Mouse (Mus musculus) midbrain, embryonic 15.5 days (tissue): ENCODE results near the gene Gm5129. TPM values are rescaled to one million over a fixed set of nuclear protein-coding genes. Genes with fewer than 3 reads are reported as not detected.
"Not testable (repeated sequence)": the region's sequence is repeated elsewhere in the genome, so short reads cannot be mapped to it uniquely, and the experiment has no call there.

Source experiments
- ATAC-seq: fragments of 200-750 bp; cut with Nextera tagmentation; replicated peaks from 2 replicates; pipeline ENCODE4 v1.8.0; 2017; ENCODE audit warnings: moderate TSS enrichment
- H3K27ac ChIP-seq: fragments of 300-500 bp; sonication (generic); 2 replicates; pipeline ENCODE4 v1.5.1; 2015; ENCODE audit warnings: mild to moderate bottlenecking, inconsistent platforms
- H3K27me3 ChIP-seq: fragments of 300-500 bp; sonication (generic); replicated peaks from 2 replicates; pipeline ENCODE4 v1.6.1; 2015; ENCODE audit warnings: inconsistent platforms
- H3K36me3 ChIP-seq: fragments of 300-500 bp; sonication (generic); replicated peaks from 2 replicates; pipeline ENCODE4 v1.6.1; 2015; ENCODE audit warnings: inconsistent platforms
- H3K4me1 ChIP-seq: fragments of 300-500 bp; sonication (generic); 2 replicates; pipeline ENCODE4 v1.6.1; 2015; ENCODE audit warnings: inconsistent platforms
- H3K4me2 ChIP-seq: fragments of 300-500 bp; sonication (generic); 2 replicates; pipeline ENCODE4 v1.6.1; 2015; ENCODE audit warnings: inconsistent platforms, mild to moderate bottlenecking, moderate library complexity
- H3K4me3 ChIP-seq: fragments of 300-500 bp; sonication (generic); 2 replicates; pipeline ENCODE4 v1.5.1; 2015; ENCODE audit warnings: mild to moderate bottlenecking, inconsistent platforms
- H3K9ac ChIP-seq: fragments of 300-500 bp; sonication (generic); 2 replicates; pipeline ENCODE4 v1.6.1; 2015; ENCODE audit warnings: mild to moderate bottlenecking, inconsistent platforms
- H3K9me3 ChIP-seq: fragments of 300-500 bp; sonication (generic); 2 replicates; pipeline ENCODE4 v1.6.1; 2016; ENCODE audit warnings: inconsistent platforms
- WGBS: fragments of 180-500 bp; shearing (Covaris S2); methylation state at CpG from one replicate; pipeline ENCODE4 v1.1.7; 2015; ENCODE audit warnings: mixed read lengths; 5-methylcytosine and 5-hydroxymethylcytosine counted together
- polyA plus RNA-seq: library from polyadenylated mRNA; unstranded; fragments of >200 nt; fragmentation: Nextera tagmentation; extraction: Ambion mirVana; gene quantifications from 2 replicates; pipeline ENCODE4 v1.2.1, GENCODE M21; 2015

Gene Gm5129
- polyA plus RNA-seq, 1 experiment from 2014 or later = not detected

DNA sequence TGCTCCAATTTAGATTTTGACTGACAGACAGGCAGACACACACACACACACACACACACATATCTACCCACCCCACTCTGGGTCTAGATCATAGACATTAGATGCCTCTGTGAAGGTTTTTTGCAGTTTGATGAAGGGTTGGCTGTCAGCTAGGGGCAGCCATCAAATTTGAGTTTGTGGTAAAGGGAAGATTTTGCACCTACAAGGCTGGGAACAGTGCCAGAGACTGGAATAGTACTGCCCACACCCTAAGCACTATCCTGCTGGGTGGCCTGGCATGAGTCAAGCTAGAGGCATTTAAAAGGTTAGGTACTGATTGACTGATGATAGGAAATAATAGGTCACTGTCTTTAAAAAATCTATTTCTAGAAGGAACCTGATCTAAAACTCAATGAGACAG is 15.6 kb upstream of the Gm5129 start:
- H3K36me3 ChIP-seq = peaks cover 32% of the 10 kb centered on the region
- H3K4me3 ChIP-seq = no peak overlapping the region
- H3K4me1 ChIP-seq = no peaks in the 10 kb centered on the region
- no peak for ATAC-seq
- H3K9me3 ChIP-seq = no peaks in the 10 kb centered on the region
- no peaks in the 10 kb centered on the region for H3K27me3 ChIP-seq
- H3K4me2 ChIP-seq = no peak overlapping the region
- H3K9ac ChIP-seq = no peak overlapping the region
- H3K27ac ChIP-seq = no peak overlapping the region

DNA sequence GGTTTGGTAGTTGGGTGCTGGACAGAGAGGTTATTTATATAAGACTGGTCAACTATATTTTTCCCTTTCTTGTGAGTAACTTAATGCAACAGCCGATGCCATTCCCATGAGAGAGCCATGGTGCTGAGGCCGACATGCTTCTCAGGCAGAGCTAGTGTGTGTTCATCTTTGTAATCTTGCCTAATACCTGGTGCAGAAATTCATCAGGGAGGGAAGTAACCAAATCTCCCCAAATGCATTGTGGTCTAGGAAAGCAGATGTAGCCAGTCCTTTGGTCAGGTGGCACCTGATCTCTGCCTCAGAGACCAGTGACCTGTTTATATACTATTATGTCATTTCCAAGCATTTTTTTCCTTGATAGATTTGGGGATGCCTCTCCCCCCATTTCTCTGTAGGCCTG is 11.9 kb upstream of the Gm5129 start:
- Histone ChIP-seq H3K4me2 (no peak overlapping the region), H3K4me3 (no peak overlapping the region), H3K9me3 (no peaks in the 10 kb centered on the region), H3K27ac (no peak overlapping the region), H3K4me1 (no peaks in the 10 kb centered on the region), H3K27me3 (no peaks in the 10 kb centered on the region), H3K9ac (no peak overlapping the region), H3K36me3 (peaks cover 18% of the 10 kb centered on the region)
- no peak for ATAC-seq
- 87% methylated on average over 2 of the region's 2 CpGs for WGBS

DNA sequence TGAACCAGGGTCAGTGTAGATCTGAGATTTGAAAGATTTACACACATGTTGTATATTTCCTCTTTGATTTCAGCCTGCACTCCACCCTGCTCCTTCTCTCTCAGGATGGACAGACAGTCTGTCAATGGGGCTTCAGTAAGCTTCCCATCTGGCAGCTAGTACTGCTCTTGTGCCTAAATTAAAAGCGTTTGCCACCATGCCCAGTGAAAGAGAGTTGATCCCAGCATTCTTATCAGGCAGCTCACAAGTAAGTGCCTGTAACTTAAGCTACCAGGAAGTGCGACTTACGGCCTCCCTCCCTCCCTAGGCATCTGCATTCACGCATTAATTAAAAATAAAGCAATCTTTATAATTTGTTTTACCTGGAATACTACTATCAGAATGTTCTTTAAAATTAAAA is 5.4 kb upstream of the Gm5129 start:
- H3K4me2 ChIP-seq = no peak overlapping the region
- no peak for ATAC-seq
- peaks cover 33% of the 10 kb centered on the region for H3K4me1 ChIP-seq
- no peaks in the 10 kb centered on the region for H3K9me3 ChIP-seq
- no peaks in the 10 kb centered on the region for H3K36me3 ChIP-seq
- no peak overlapping the region for H3K4me3 ChIP-seq
- H3K27me3 ChIP-seq = no peaks in the 10 kb centered on the region
- WGBS = 76% methylated on average over 4 of the region's 4 CpGs
- no peak overlapping the region for H3K9ac ChIP-seq
- H3K27ac ChIP-seq = no peak overlapping the region

DNA sequence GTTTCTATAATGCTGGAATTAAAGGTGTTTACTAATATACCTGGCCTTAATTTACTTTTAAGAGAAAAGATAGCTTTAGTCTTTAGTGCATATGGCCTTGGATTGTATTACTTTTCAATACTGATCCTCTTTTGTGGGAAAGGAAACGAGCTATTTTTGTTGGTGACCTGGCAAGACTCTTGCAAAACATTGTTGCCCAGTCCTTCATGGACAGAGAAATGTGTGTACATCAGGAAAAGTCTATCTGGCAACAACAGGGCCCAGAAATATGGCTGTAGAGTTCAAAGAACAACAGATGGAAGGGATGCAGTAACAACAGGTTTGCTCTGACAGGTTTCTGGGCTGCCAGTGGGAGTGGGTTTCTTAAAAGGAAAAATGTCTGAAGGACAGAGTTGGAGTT is 4.9 kb upstream of the Gm5129 start:
- no peak for ATAC-seq
- peaks cover 33% of the 10 kb centered on the region for H3K4me1 ChIP-seq
- 79% methylated on average over 1 of the region's 1 CpGs for WGBS
- no peaks in the 10 kb centered on the region for H3K27me3 ChIP-seq
- no peak overlapping the region for H3K4me3 ChIP-seq
- no peaks in the 10 kb centered on the region for H3K36me3 ChIP-seq
- no peaks in the 10 kb centered on the region for H3K9me3 ChIP-seq
- no peak overlapping the region for H3K9ac ChIP-seq
- no peak overlapping the region for H3K4me2 ChIP-seq
- H3K27ac ChIP-seq = no peak overlapping the region

GRCm38 (mm10) chr5:29738076-29738475 is 2.3 kb upstream of the Gm5129 start:
- Histone ChIP-seq H3K27me3 (no peaks in the 10 kb centered on the region), H3K27ac (no peak overlapping the region), H3K4me3 (no peak overlapping the region), H3K4me2 (no peak overlapping the region; the same call in 1 of the 2 replicates), H3K36me3 (no peaks in the 10 kb centered on the region), H3K4me1 (peaks cover 38% of the 10 kb centered on the region), H3K9me3 (no peaks in the 10 kb centered on the region), H3K9ac (no peak overlapping the region)
- ATAC-seq = no peak
- WGBS = 87% methylated on average over 4 of the region's 4 CpGs

DNA sequence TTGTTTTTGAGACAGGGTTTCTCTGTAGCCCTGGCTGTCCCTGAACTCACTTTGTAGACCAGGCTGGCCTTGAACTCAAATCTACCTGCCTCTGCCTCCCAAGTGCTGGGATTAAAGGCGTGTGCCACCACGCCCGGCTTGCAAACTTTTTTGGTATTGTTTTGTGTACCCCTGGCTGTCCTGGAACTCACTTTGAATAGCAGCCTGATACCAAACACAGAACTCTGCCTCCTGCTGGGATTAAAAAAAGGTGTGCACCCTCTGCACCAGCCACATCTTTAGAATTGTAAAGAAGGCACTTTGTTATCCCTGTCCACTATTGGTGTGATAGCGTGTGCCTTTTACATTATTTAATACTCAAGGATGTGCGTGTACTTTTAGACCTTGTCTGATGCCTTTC is 1.7 kb upstream of the Gm5129 start:
- no peak for ATAC-seq
- H3K4me2 ChIP-seq = peak overlapping the region; percentile 76
- no peak overlapping the region for H3K9ac ChIP-seq
- H3K27ac ChIP-seq = no peak overlapping the region
- H3K4me1 ChIP-seq = peaks cover 38% of the 10 kb centered on the region
- 87% methylated on average over 5 of the region's 5 CpGs for WGBS
- no peaks in the 10 kb centered on the region for H3K27me3 ChIP-seq
- no peaks in the 10 kb centered on the region for H3K36me3 ChIP-seq
- H3K4me3 ChIP-seq = peak overlapping the region; percentile 77; the same call in 1 of the 2 replicates
- no peaks in the 10 kb centered on the region for H3K9me3 ChIP-seq

DNA sequence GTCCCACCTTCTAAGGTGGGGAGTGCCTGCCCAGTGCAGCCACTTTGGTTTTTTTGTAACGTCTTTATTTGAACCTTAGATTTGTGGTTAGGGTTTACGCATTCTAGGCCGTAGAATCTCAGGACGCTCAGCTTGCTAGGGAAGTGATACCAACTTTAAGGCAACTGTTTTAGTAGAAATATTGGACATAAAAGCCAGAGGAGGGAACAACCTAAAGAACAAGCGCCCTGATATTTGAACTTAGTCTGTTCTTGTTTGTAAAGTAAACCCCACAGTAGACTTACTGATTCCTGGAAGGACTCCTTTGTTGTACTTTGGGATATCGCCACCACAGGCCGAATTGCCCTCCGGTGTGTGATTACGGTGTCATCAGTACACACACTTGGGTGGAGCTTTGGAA is 1.2 kb upstream of the Gm5129 start:
- peak overlapping the region; percentile 76 for H3K4me2 ChIP-seq
- H3K27ac ChIP-seq = no peak overlapping the region
- no peak for ATAC-seq
- peaks cover 38% of the 10 kb centered on the region for H3K4me1 ChIP-seq
- 64% methylated on average over 9 of the region's 9 CpGs for WGBS
- H3K9ac ChIP-seq = peak overlapping the region; percentile 73; the same call in 1 of the 2 replicates
- H3K9me3 ChIP-seq = no peaks in the 10 kb centered on the region
- H3K4me3 ChIP-seq = peak overlapping the region; percentile 77
- H3K27me3 ChIP-seq = no peaks in the 10 kb centered on the region
- no peaks in the 10 kb centered on the region for H3K36me3 ChIP-seq

GRCm38 (mm10) chr5:29736073-29736900 is 551 bp upstream of the Gm5129 start:
- no peaks in the 10 kb centered on the region for H3K9me3 ChIP-seq
- H3K27ac ChIP-seq = peak overlapping the region; percentile 97
- 2% methylated on average over 48 of the region's 48 CpGs for WGBS
- H3K4me2 ChIP-seq = peak overlapping the region; percentile 76
- ATAC-seq = peak; percentile 77
- H3K27me3 ChIP-seq = no peaks in the 10 kb centered on the region
- peak overlapping the region; percentile 77 for H3K4me3 ChIP-seq
- H3K36me3 ChIP-seq = no peaks in the 10 kb centered on the region
- H3K4me1 ChIP-seq = peaks cover 38% of the 10 kb centered on the region
- H3K9ac ChIP-seq = peak overlapping the region; percentile 73

DNA sequence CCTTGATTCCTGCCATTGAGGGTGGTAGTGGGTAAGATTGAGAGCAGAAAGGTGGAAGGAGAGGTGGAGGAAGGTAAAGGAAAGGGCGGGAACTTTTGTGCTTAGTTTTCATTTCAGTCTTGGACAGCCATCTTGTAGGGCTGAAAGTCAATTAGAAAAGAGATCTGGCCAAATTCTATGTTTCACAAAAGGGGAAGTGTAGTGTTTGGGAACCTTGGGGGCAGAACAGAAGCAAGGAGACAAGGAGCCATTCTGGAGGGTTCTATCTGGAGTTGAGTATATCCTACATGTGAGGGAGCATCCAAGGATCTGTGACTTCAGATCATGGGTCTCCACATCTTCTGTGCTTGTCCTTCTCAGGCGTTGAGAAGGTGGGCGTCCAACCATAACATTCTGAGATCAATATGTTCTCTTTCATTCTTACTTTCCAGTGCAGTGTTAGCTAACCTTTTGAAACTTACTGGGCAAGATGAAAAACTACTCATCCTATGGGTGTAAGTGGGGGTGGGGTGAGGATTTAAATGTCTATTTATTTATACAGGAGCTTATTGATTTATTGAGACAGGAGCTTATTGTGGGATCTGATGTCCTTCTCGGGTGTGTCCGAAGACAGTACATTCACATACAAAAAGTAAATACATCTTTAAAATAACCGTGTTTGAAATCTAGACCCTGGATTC is 765 bp downstream of the Gm5129 start:
- ATAC-seq = no peak; the same call in 1 of the 2 replicates
- peak overlapping the region; percentile 77 for H3K4me3 ChIP-seq
- H3K4me2 ChIP-seq = peak overlapping the region; percentile 76
- H3K9ac ChIP-seq = peak overlapping the region; percentile 73
- no peaks in the 10 kb centered on the region for H3K27me3 ChIP-seq
- 52% methylated on average over 6 of the region's 6 CpGs for WGBS
- peaks cover 32% of the 10 kb centered on the region for H3K4me1 ChIP-seq
- peak overlapping the region; percentile 97 for H3K27ac ChIP-seq
- no peaks in the 10 kb centered on the region for H3K9me3 ChIP-seq
- H3K36me3 ChIP-seq = no peaks in the 10 kb centered on the region

DNA sequence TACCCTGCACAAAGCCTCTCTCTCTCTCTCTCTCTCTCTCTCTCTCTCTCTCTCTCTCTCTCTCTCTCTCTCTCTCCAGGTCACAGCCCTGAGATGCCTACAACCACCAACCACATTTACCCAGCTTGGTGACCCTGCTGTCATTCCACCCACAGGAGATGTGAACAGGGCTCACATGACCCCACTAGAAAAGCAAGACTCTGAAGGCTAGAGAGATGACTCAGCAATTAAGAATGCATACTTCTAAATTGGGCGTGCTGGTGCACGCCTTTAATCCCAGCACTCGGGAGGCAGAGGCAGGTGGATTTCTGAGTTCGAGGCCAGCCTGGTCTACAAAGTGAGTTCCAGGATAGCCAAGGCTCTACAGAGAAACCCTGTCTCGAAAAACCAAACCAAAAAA is 9.7 kb downstream of the Gm5129 start:
- not testable (repeated sequence) for H3K27me3 ChIP-seq, H3K9me3 ChIP-seq, H3K4me3 ChIP-seq, H3K27ac ChIP-seq, H3K9ac ChIP-seq, H3K4me1 ChIP-seq, H3K4me2 ChIP-seq, ATAC-seq, H3K36me3 ChIP-seq
- 89% methylated on average over 5 of the region's 5 CpGs for WGBS

DNA sequence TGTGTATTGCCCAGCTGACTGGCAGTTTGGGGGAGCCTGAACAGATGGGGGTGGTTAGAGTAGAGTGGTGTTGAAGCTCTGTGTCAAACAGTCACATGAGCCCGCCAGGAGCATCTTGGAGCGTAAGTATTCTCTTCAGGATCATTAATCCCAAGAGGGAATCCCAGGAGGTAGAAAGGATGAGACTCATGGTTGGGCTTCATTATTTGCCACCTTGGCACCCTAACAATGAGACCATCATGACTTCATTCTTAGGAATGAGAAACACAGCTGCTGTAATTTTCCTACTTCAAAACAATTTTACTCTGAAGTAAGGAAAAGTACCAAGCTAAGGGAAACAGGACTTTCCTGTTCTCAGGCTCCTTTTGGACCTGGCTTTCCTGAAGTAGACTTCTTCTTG is 10.4 kb downstream of the Gm5129 start:
- Histone ChIP-seq H3K27ac (no peak overlapping the region), H3K36me3 (no peaks in the 10 kb centered on the region), H3K4me1 (no peaks in the 10 kb centered on the region), H3K27me3 (no peaks in the 10 kb centered on the region), H3K9me3 (no peaks in the 10 kb centered on the region), H3K9ac (no peak overlapping the region), H3K4me2 (no peak overlapping the region), H3K4me3 (no peak overlapping the region)
- WGBS = 82% methylated on average over 2 of the region's 2 CpGs
- ATAC-seq = no peak

DNA sequence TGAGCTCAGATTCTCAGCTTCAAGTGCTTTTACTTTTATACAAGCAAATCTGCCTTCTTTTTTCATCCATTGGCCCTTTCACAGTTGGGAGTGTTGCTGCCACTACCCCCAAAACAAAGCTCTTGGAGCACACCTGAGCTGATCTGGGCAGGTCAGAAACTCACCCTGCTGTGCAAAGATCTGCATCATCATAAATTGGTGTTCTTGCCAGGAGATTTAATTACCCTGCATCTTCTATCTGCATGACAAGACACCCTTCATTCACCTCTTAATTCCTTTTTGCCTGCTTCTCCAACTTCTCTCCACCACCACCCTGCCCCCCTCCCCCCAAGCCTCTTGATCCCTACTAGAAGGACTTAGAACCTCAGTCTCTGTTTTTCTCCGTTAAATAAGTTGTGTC is 14.6 kb downstream of the Gm5129 start:
- no peak overlapping the region for H3K4me2 ChIP-seq
- H3K36me3 ChIP-seq = no peaks in the 10 kb centered on the region
- no peak overlapping the region for H3K27ac ChIP-seq
- no peak for ATAC-seq
- no peak overlapping the region for H3K4me3 ChIP-seq
- H3K9me3 ChIP-seq = no peaks in the 10 kb centered on the region
- H3K9ac ChIP-seq = no peak overlapping the region
- H3K4me1 ChIP-seq = no peaks in the 10 kb centered on the region
- H3K27me3 ChIP-seq = no peaks in the 10 kb centered on the region
- WGBS = 19% methylated on average over 1 of the region's 1 CpGs

DNA sequence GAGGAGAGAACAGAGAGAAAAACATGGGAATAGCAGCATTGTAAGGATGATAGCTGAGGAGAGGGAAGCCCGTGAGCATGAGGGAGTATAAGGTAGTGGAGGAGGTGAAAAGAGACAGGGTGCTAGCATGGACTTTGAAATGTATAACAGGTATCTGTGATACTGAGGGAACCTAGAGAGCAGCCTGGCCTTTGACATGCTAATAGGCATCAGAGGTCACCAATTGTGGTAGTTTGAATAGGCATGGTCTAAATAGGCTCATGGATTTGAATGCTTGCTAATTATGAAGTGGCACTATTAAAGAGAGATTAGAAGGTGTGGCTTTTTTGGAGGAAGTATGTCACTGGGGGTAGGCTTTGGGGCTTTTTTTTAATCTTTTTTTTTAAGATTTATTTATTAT is 22.8 kb downstream of the Gm5129 start:
- Histone ChIP-seq H3K4me1 (no peaks in the 10 kb centered on the region), H3K4me3 (no peak overlapping the region), H3K27me3 (no peaks in the 10 kb centered on the region), H3K36me3 (no peaks in the 10 kb centered on the region), H3K4me2 (no peak overlapping the region), H3K9ac (no peak overlapping the region), H3K9me3 (no peaks in the 10 kb centered on the region), H3K27ac (no peak overlapping the region)
- no peak for ATAC-seq
- 36% methylated on average over 1 of the region's 1 CpGs for whole genome bisulfite sequencing
